8 mouse cellular contexts compared by ENCODE assay signal in the genomic region with DNA sequence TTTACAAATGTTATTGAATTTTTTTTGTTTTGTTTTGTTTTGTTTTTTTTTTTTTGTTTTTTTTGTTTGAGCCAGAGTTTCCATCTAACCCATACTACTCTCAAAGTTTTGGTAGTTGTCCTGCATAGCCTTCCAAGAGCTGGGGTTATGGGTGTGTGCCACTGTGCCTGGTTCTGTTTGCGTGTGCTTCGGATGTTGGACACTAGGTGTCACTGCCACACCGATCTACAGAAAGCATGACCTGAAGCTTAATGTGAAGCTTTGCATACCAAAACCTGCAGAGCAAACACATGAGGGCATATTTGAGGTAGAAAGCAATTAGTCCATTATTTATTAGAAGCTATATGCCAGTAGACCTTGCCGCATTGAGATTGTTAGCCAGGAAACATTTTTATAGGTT. TPM values are rescaled to one million over a fixed set of nuclear protein-coding genes. Genes with fewer than 3 reads are reported as not detected.
DNase-seq lines count a peak whose midpoint lies in the region; ATAC-seq and TF ChIP-seq lines count a peak whose summit lies in the region.

No protein-coding gene starts in this region.

- no peaks in the 10 kb centered on the region for H3K4me1 ChIP-seq in testis, adult 2 months (ENCODE audit: control insufficient read depth, insufficient read depth, low read length)
- H3K4me1 ChIP-seq in hindbrain, postnatal 0 days (ENCODE audit: insufficient read depth, low read length) = no peaks in the 10 kb centered on the region

- H3K4me3 ChIP-seq in testis, adult 2 months (ENCODE audit: control insufficient read depth, low read depth, low read length) = no peak overlapping the region
- no peak overlapping the region for H3K4me3 ChIP-seq in hindbrain, postnatal 0 days (ENCODE audit: low read length)

- no peak overlapping the region for H3K4me2 ChIP-seq in hindbrain, postnatal 0 days (ENCODE audit: low read depth, low read length)

- ATAC-seq in frontal cortex, adult (ENCODE audit: low TSS enrichment) = peak; percentile 92
- peak; percentile 70; the same call in 1 of the 2 replicates for ATAC-seq in hindbrain, postnatal 0 days

- no peaks in the 10 kb centered on the region for H3K27me3 ChIP-seq in testis, adult 2 months (ENCODE audit: control insufficient read depth, insufficient read depth, low read length)
- no peaks in the 10 kb centered on the region for H3K27me3 ChIP-seq in hindbrain, postnatal 0 days (ENCODE audit: insufficient read depth, low read length)

- no peaks in the 10 kb centered on the region for H3K9me3 ChIP-seq in hindbrain, postnatal 0 days (ENCODE audit: low read length)

- H3K9ac ChIP-seq in hindbrain, postnatal 0 days (replicated peaks; ENCODE audit: low read length) = no peak overlapping the region

- 16% methylated on average over 4 of the region's 4 CpGs for WGBS in hindbrain, postnatal 0 days

- TF ChIP-seq CTCF in testis, adult 2 months (IDR thresholded peaks at IDR 0.05; ENCODE audit: control insufficient read depth, insufficient read depth, insufficient replicate concordance, low read depth, low read length) = peak; percentile 69; the same call in 1 of the 2 replicates
- TF ChIP-seq CTCF in hindbrain, postnatal 0 days (IDR thresholded peaks at IDR 0.05; ENCODE audit: low read depth) = peak; percentile 94

- no peak for TF ChIP-seq POLR2A in testis, adult 2 months (IDR thresholded peaks at IDR 0.05; ENCODE audit: control insufficient read depth, low read depth, low read length)

- H3K36me3 ChIP-seq in testis, adult 2 months (ENCODE audit: control insufficient read depth, insufficient read depth, low read length) = no peaks in the 10 kb centered on the region
- no peaks in the 10 kb centered on the region for H3K36me3 ChIP-seq in hindbrain, postnatal 0 days (ENCODE audit: insufficient read depth, low read length)

- intact Hi-C loops in left cerebral cortex, postnatal 4 days (cut with DNase I) = loop anchor here (10.0 kb wide), 1 partner anchor 463 kb away; no protein-coding TSS in a partner anchor

- no peak overlapping the region for H3K27ac ChIP-seq in testis, adult 2 months (ENCODE audit: control insufficient read depth, insufficient read depth, low read depth, low read length)
- H3K27ac ChIP-seq in hindbrain, postnatal 0 days = no peak overlapping the region

- no peak for DNase-seq in testis, postnatal 14 days (ENCODE audit: low spot score)
- DNase-seq in cerebellum, adult 18-20 months = peak; percentile 67 to 77
- peak; percentile 83 for DNase-seq in hindbrain, postnatal 0 days (ENCODE audit: low spot score)
- peak; percentile 58 for DNase-seq in left cerebral cortex, postnatal 4 days
- DNase-seq in naive thymus-derived CD4-positive, alpha-beta T cell, adult 2 months (ENCODE audit: low read depth) = peak; percentile 74
- peak; percentile 70 for DNase-seq in testis, postnatal 10 days (ENCODE audit: low spot score)

RNA-seq across cellular contexts. Expression of gene Bcas3, which starts 29.1 kb away (rescaled TPM):
- 21.8 and 23.4 TPM in 2 replicates for polyA plus RNA-seq in testis, adult 2 months (2012; rRNA removed)
- 32.3 and 42.9 TPM in 2 replicates for total RNA-seq in hindbrain, postnatal 0 days (2014; rRNA removed)
- 28.5 and 31.6 TPM in 2 replicates for polyA plus RNA-seq in hindbrain, postnatal 0 days (2015; fragmentation: Nextera tagmentation; extraction: Ambion mirVana)
- 10 to 100 TPM; 42.7 to 42.9 TPM for total RNA-seq in left cerebral cortex, postnatal 4 days (2021)
